Mouse (Mus musculus) hindbrain, embryonic 16.5 days (tissue): ENCODE data around the gene Ap1s2. TPM values are rescaled to one million over a fixed set of nuclear protein-coding genes. Genes with fewer than 3 reads are reported as not detected.

Source experiments
- ATAC-seq: fragments of 200-750 bp; cut with Nextera tagmentation; 2 replicates; pipeline ENCODE4 v1.8.0; 2017; ENCODE audit warnings: moderate TSS enrichment, moderate library complexity
- H3K27ac ChIP-seq: fragments of 300-500 bp; sonication (generic); 2 replicates; pipeline ENCODE4 v1.5.1; 2014; ENCODE audit warnings: low read depth, mild to moderate bottlenecking, control low read depth, low read length, moderate library complexity
- H3K27me3 ChIP-seq: fragments of 300-500 bp; sonication (generic); replicated peaks from 2 replicates; pipeline ENCODE4 v1.6.1; 2014; ENCODE audit warnings: low read length; ENCODE audit not compliant: control insufficient read depth, insufficient read depth
- H3K36me3 ChIP-seq: fragments of 300-500 bp; sonication (generic); 2 replicates; pipeline ENCODE4 v1.6.1; 2014; ENCODE audit warnings: mild to moderate bottlenecking, low read length, moderate library complexity, mixed read lengths; ENCODE audit not compliant: control insufficient read depth, insufficient read depth
- H3K4me1 ChIP-seq: fragments of 300-500 bp; sonication (generic); 2 replicates; pipeline ENCODE4 v1.6.1; 2014; ENCODE audit warnings: low read depth, low read length; ENCODE audit not compliant: control insufficient read depth, insufficient read depth
- H3K4me2 ChIP-seq: fragments of 300-500 bp; sonication (generic); 2 replicates; pipeline ENCODE4 v1.6.1; 2014; ENCODE audit warnings: mild to moderate bottlenecking, low read length, control low read depth, moderate library complexity
- H3K4me3 ChIP-seq: fragments of 300-500 bp; sonication (generic); 2 replicates; pipeline ENCODE4 v1.5.1; 2014; ENCODE audit warnings: mild to moderate bottlenecking, low read length, control low read depth, moderate library complexity
- H3K9ac ChIP-seq: fragments of 300-500 bp; sonication (generic); 2 replicates; pipeline ENCODE4 v1.6.1; 2014; ENCODE audit warnings: low read depth, mild to moderate bottlenecking, control low read depth, low read length, moderate library complexity
- H3K9me3 ChIP-seq: fragments of 300-500 bp; sonication (generic); 2 replicates; pipeline ENCODE4 v1.6.1; 2014; ENCODE audit warnings: mild to moderate bottlenecking, low read length, moderate library complexity; ENCODE audit not compliant: control insufficient read depth
- WGBS: fragments of 180-500 bp; shearing (Covaris S2); extraction: QIAGEN DNeasy Blood & Tissue Kit; methylation state at CpG from one replicate; pipeline ENCODE4 v1.1.7; 2014; 5-methylcytosine and 5-hydroxymethylcytosine counted together
- polyA plus RNA-seq: library from polyadenylated mRNA; unstranded; fragments of >200 nt; fragmentation: Nextera tagmentation; extraction: Ambion mirVana; gene quantifications from 2 replicates; pipeline ENCODE4 v1.2.1, GENCODE M21; 2015

Ap1s2 gene
- polyA plus RNA-seq, 1 experiment from 2014 or later: 138 TPM

GRCm38 (mm10) chrX:163899431-163900020, 9.3 kb upstream of the Ap1s2 start:
- Histone ChIP-seq H3K9ac (no peak overlapping the region), H3K9me3 (no peaks in the 10 kb centered on the region), H3K4me2 (no peak overlapping the region), H3K4me1 (no peaks in the 10 kb centered on the region), H3K36me3 (no peaks in the 10 kb centered on the region), H3K27ac (no peak overlapping the region), H3K4me3 (no peak overlapping the region), H3K27me3 (no peaks in the 10 kb centered on the region; the same call in 1 of the 2 replicates)
- 55% methylated on average over 5 of the region's 5 CpGs for WGBS
- no peak for ATAC-seq

DNA sequence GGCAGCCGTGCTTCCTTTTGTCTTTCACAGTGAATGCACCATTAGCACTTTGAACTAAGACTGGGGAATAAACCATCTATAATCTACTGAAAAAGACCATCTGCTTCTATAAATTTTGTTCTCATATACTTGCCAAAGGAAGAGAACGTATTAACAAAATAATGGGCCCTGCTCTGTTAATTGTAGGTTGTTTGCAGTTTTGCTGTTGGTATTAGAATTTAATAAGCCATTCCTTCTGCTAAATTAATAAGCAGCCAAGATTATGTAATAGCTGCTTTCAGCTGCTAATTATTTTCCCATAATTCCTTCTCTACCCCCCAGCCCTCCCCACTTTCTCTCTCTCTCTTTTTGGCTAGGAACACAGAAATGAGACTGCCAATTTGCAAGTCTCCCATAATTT, 2.0 kb upstream of the Ap1s2 start:
- Histone ChIP-seq H3K4me1 (no peaks in the 10 kb centered on the region), H3K9me3 (no peaks in the 10 kb centered on the region; the same call in 1 of the 2 replicates), H3K4me3 (no peak overlapping the region), H3K27ac (no peak overlapping the region), H3K9ac (no peak overlapping the region), H3K4me2 (no peak overlapping the region), H3K27me3 (no peaks in the 10 kb centered on the region; the same call in 1 of the 2 replicates), H3K36me3 (no peaks in the 10 kb centered on the region)
- no peak for ATAC-seq
- WGBS: 77% methylated on average over 2 of the region's 2 CpGs

- peak overlapping the region; percentile 64 for H3K9ac ChIP-seq
- H3K9me3 ChIP-seq: no peaks in the 10 kb centered on the region; the same call in 1 of the 2 replicates
- peak overlapping the region; percentile 59 for H3K4me3 ChIP-seq
- H3K4me2 ChIP-seq: peak overlapping the region; percentile 56
- H3K27ac ChIP-seq: peak overlapping the region; percentile 92
- no peaks in the 10 kb centered on the region; the same call in 1 of the 2 replicates for H3K27me3 ChIP-seq
- H3K4me1 ChIP-seq: no peaks in the 10 kb centered on the region
- no peaks in the 10 kb centered on the region for H3K36me3 ChIP-seq
- 21% methylated on average over 8 of the region's 8 CpGs for WGBS
- ATAC-seq: no peak
Measured at GRCm38 (mm10) chrX:163908003-163908336, 847 bp upstream of the Ap1s2 start.

DNA sequence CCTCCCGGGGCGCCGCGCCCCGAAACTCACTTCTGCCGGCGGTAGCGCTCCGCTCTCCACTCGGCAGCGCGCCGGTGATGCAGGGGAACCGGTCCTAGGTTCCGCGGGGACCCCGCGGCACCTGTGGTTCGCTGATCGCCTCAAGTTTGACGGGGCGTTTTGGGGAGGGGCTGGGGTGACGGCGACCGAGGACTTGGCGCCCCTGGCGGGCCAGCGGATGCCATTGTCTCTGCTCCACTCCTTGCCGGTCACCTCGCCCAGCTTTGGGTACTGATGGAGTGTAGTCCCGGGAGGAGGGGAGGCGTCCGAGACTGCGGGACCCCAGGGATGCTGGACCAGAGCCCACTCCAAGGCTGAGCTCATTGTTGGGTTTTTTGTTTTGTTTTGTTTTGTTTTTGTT, 564 bp downstream of the Ap1s2 start:
- Histone ChIP-seq H3K27me3 (no peaks in the 10 kb centered on the region; the same call in 1 of the 2 replicates), H3K4me1 (no peaks in the 10 kb centered on the region), H3K9me3 (no peaks in the 10 kb centered on the region; the same call in 1 of the 2 replicates), H3K27ac (peak overlapping the region; percentile 88), H3K9ac (peak overlapping the region; percentile 71), H3K36me3 (no peaks in the 10 kb centered on the region), H3K4me3 (peak overlapping the region; percentile 69), H3K4me2 (peak overlapping the region; percentile 57)
- peak; percentile 14 for ATAC-seq
- WGBS: 24% methylated on average over 8 of the region's 34 CpGs

DNA sequence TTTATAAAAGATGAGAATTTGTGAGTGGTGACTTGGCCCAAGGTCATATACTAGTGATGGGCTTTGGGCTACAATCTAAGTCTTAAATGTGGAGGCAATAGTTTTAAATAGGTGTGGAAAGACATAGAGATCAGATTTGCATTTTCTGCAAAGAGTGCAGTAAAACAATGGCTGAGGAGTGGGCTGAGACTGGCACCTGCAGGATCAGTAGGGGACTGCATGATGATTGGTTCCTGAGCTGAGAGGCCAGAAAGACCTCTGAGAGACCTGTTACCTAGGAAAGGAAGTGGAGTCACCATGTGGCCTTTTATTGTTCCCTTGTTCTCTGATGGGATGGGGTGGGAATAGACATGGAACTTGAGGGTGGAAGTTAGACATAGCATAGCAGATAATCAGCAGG, 4.0 kb downstream of the Ap1s2 start:
- Histone ChIP-seq H3K36me3 (no peaks in the 10 kb centered on the region), H3K4me3 (no peak overlapping the region), H3K9ac (no peak overlapping the region), H3K9me3 (no peaks in the 10 kb centered on the region; the same call in 1 of the 2 replicates), H3K27ac (no peak overlapping the region), H3K27me3 (no peaks in the 10 kb centered on the region), H3K4me2 (no peak overlapping the region), H3K4me1 (no peaks in the 10 kb centered on the region)
- ATAC-seq: no peak

GRCm38 (mm10) chrX:163929550-163929949, 20.7 kb downstream of the Ap1s2 start:
- ATAC-seq: no peak
- no peak overlapping the region for H3K9ac ChIP-seq
- no peaks in the 10 kb centered on the region for H3K36me3 ChIP-seq
- H3K9me3 ChIP-seq: no peaks in the 10 kb centered on the region
- no peak overlapping the region for H3K4me3 ChIP-seq
- no peak overlapping the region for H3K27ac ChIP-seq
- H3K4me2 ChIP-seq: no peak overlapping the region
- H3K27me3 ChIP-seq: no peaks in the 10 kb centered on the region
- H3K4me1 ChIP-seq: no peaks in the 10 kb centered on the region

DNA sequence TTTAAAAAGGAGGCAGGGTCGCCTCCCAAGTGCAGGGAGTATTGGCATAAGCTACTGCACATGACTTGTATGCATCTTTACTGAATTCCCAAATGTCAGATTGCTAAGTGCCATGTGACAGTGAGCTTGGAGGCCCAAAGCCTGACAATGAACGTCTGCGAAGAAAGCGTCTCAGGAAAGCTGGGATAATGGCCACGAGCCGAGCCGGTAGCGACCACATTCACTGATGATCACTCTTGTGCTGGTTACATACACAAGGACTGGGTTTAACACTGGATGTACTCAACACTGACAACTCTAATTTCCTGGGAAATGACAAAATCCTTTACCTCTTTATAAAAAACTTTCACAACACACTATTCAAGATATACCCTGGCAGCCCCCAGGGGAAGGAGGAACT, 25.9 kb downstream of the Ap1s2 start:
- 81% methylated on average over 8 of the region's 8 CpGs for WGBS
- H3K4me1 ChIP-seq: no peaks in the 10 kb centered on the region

DNA sequence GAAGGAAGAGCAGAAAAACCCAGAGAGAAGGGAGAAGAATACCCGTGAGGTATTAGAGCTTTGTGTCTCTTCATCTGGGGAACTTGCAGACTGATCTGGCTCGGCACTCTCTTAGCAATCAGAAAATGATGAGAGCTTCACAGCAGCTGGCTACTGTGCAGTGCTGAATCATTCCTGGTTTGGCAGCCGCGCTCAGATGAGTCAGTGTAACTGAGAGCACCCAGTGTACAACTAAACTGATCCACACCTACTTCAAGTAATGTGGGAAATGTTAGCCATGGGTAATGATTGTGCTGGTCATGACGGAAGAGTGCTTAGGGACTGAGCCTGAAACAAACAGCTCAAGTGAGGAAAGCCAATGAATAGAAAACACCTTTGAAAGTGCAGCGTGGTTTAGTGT, 29.8 kb downstream of the Ap1s2 start:
- no peak for ATAC-seq
- H3K9me3 ChIP-seq: no peaks in the 10 kb centered on the region
- H3K4me1 ChIP-seq: no peaks in the 10 kb centered on the region
- 94% methylated on average over 6 of the region's 6 CpGs for WGBS
- no peak overlapping the region for H3K4me3 ChIP-seq
- H3K27me3 ChIP-seq: no peaks in the 10 kb centered on the region
- peaks cover 4% of the 10 kb centered on the region for H3K36me3 ChIP-seq
- H3K27ac ChIP-seq: no peak overlapping the region
- no peak overlapping the region for H3K9ac ChIP-seq
- no peak overlapping the region for H3K4me2 ChIP-seq

More for the DNA sequence above, 25.9 kb downstream of the Ap1s2 start:
- Histone ChIP-seq H3K27ac (no peak overlapping the region), H3K27me3 (no peaks in the 10 kb centered on the region), H3K4me3 (no peak overlapping the region), H3K9ac (no peak overlapping the region), H3K36me3 (no peaks in the 10 kb centered on the region), H3K9me3 (no peaks in the 10 kb centered on the region), H3K4me2 (no peak overlapping the region)
- ATAC-seq: no peak

DNA sequence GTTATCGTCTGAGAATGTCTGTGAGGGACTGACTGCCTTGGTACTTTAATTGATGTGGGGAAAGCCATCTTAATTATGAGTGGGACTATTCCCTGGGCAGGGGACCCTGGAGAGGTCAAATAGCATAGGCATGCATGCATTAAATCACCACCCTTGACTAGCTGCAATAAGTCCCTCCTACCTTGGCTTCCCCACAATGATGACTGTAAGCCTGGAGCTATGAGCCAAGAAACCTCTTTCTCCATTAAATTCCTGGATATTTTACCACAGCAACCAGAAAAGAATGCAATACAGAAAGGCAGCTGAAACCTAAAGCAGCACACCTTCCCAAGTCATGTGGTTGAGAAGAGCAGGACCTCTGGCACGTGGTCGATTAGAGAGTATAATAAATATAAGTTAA, 35.6 kb downstream of the Ap1s2 start:
- no peak overlapping the region for H3K9ac ChIP-seq
- H3K4me3 ChIP-seq: no peak overlapping the region

GRCm38 (mm10) chrX:163951618-163952017, 42.8 kb downstream of the Ap1s2 start:
- Histone ChIP-seq H3K9me3 (no peaks in the 10 kb centered on the region), H3K4me2 (no peak overlapping the region), H3K9ac (no peak overlapping the region), H3K27ac (no peak overlapping the region), H3K4me1 (no peaks in the 10 kb centered on the region), H3K4me3 (no peak overlapping the region), H3K36me3 (peaks cover 5% of the 10 kb centered on the region; the same call in 1 of the 2 replicates), H3K27me3 (no peaks in the 10 kb centered on the region)
- WGBS: 86% methylated on average over 1 of the region's 1 CpGs
- ATAC-seq: no peak

More for the DNA sequence above, 35.6 kb downstream of the Ap1s2 start:
- Histone ChIP-seq H3K4me2 (no peak overlapping the region), H3K4me1 (no peaks in the 10 kb centered on the region), H3K36me3 (peaks cover 4% of the 10 kb centered on the region), H3K27me3 (no peaks in the 10 kb centered on the region), H3K27ac (no peak overlapping the region), H3K9me3 (no peaks in the 10 kb centered on the region)
- no peak for ATAC-seq
- 78% methylated on average over 3 of the region's 3 CpGs for WGBS
